Mouse (Mus musculus): ENCODE measurements at regions not wholly inside any gene's neighbourhood (a gene's known extent, or its start where the extent isn't known, plus 50 kb on each side); places are given as distances from the start of the nearest gene placed in this dataset.

DNA sequence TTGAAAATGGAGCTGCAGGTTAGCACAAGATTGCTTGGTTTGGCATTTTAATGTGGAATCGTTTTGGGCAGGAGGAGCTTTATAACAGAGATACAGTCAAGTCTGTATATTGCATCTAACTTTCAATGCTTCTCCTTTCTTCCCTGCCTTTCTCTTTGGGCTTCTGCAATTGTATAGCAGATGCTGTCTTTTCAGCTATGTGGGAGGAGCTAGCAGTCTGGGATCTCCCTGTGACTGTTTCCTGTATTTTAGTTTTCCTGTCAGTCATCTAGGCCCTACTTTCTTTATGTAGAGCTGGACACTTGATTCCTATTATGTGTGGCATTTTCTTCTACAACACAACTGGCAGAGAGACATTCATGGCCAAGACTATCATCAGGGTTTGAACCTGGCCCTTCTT lies 313.5 kb downstream of the Bcl11a start:
- no peak for DNase-seq

- DNase-seq = no peak
Measured at GRCm38 (mm10) chr11:24395478-24395877, 317.6 kb downstream of the Bcl11a start.

- DNase-seq = no peak
Measured at GRCm38 (mm10) chr11:24396911-24397310, 319.1 kb downstream of the Bcl11a start.

- DNase-seq = no peak
Measured at GRCm38 (mm10) chr11:24397710-24398109, 319.9 kb downstream of the Bcl11a start.

DNA sequence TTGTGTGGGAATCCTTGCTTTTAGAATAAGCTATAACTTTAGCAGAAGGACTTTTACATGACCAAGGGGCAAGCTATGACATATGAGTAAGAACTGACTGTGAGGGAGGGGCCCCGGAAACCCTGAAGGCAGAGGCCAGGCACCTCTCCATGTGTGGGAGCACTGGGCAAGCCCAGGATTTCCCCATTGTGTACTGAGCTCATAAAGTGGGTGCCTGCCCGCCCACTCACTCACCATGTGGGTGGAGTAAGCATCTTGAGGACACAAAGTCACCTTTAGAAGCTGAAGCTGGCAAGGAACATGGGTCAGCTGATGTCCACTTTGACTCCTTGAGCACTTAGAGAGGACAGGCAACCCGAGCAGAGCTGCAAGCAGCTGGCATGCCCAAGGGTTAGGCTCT lies 323.3 kb downstream of the Bcl11a start:
- DNase-seq = no peak

GRCm38 (mm10) chr11:24402127-24402526 lies 324.3 kb downstream of the Bcl11a start:
- DNase-seq = no peak

GRCm38 (mm10) chr11:24414804-24415203 lies 336.9 kb downstream of the Bcl11a start:
- no peak for DNase-seq

DNA sequence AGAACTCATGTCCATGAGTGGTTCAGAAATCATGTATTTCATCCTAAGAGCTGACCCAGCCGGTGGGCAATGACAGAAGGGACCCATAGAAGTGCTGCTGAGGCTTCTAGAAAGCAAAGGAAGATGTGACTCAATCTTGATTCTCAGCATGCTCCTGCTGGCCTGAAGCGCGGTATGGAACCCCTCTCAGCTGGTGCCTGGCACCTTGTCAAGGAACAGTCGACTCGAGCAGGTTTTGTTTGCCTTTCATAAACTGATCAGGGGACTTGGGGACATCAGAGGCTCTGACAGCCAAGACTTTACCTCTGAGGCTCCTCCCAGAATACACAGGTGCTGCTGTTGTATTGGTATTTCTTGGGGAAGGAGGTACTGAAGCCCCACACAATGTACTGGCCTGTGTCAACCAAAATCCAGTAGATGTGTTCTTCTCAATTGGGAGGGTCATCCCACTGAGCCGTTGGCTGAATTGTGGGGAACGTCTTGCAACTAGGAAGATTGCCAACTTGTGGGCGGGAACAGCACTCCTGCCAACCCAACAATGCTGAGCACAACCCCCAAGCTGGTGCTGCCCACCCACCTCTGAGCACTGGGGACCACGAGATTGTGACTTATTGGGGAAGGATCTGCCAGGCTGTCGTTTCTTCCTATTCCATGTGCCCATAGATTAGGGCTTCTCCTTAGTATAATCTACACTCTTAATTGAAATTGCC lies 344.4 kb downstream of the Bcl11a start:
- no peak for DNase-seq

DNA sequence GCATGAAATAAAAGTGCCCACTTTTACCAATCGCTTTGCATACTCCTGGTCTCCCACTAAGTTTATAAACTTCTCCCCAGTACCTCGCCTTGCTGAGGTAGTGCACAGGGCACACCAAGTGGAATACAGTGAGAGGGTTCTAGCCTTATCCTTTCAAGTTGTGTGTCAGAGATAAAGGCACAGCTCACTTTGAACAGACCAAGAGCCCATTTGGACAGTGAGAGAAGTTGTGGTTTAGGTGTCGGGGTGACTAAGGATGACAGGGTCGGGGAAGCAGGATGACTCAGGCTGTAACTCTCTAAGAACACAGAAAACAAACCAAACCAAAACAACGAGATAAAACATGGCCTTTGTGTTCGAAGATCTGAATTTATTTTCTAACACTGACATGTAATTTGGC lies 345.4 kb downstream of the Bcl11a start:
- DNase-seq = no peak

GRCm38 (mm10) chr11:24426995-24427883 lies 349.4 kb downstream of the Bcl11a start:
- DNase-seq = no peak

GRCm38 (mm10) chr11:24448608-24449007 lies 370.8 kb downstream of the Bcl11a start:
- no peak for DNase-seq

DNA sequence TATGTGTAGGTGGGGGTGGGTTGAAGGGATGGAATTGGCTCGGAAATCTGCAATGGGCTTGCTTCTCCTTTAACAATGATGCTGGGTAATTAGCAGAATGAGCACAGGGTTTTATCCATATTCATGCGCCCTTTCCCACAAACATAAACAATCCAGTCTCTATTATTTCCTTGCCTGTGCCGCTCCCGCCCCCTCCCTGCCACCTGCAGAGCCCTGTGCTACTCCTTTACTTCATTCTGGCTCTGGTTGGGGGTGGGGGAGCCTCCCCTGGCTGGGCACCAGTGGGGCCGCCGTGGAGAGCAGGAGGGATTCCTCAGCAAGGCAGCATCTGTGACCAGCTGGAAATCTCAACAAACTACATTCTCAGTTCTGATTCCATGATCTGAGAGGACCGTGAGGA lies 374.4 kb downstream of the Bcl11a start:
- no peak for DNase-seq

DNA sequence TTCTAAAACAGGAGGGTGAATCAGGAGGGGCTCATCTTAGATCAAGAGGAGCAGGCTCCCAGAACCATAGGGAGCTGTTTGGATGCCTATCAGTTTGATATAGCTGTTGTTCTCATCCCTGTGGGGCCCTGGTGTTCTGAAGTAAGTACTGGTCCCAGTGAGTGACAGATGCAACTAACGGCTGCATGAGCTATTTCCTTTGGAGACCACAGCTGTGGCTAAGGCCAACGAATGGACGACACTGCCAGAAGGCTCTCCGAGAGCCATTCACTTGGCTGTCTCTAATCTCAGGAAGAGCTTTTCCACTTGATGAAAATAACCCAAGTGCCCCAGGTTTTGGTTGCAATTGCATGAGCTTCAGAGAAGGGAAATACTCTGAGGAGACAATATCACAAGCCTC lies 386.8 kb downstream of the Bcl11a start:
- DNase-seq = no peak

GRCm38 (mm10) chr11:24467458-24467857 lies 389.6 kb downstream of the Bcl11a start:
- no peak for DNase-seq

DNA sequence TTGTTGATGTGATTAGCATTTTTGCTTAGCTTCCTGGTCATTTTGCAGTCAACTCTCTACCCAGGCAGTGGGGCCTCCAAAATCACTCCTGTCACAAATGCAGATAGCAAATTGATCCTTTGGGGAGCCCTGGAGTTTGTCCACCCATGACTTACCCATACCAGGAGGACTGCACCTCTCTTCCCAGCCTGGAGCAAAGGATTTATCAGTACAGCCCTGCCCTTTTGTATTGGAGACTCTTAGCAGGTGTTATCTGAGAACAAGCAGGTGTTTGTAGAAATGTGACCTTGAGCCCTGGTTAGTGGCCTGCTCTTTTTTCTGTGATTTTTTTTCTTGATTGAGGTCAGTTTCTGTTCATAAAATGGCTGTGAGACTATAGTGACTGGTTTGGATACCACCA lies 392.6 kb downstream of the Bcl11a start:
- no peak for DNase-seq

DNA sequence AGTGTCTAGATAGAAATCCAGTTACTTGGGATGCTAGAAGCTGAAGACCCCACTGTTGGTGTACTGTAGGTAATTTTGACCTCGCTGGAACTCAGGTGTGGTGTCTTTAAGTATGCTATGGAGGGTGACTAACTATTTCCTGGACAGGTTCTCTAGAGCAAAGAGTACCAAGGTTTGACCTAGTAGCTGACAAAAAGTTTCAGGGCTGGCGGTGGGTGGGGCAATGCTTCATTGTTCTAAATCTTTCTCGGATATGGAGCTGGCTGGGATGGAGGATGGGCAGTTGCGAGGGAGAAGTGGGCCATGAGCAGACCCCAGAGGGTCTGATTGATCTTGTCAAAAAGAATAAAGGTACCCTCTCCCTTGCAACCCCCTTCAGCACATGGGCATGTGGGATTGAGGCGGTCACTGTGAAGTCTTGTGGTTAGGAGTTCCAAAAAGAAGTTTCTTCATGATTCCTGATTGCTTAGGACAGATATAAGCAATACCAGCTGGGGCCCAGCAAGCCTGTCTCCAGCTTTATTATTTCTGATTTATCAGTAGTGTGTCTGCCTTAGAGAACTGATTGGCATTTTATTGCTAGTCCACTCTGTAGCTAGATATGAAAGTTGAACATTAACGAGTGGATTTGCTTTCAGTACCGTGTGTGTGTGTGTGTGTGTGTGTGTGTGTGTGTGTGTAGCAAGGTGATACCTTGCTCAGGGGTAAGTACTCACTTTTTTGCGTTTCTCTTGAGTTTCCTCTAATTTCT lies 394.9 kb downstream of the Bcl11a start:
- no peak for DNase-seq

DNA sequence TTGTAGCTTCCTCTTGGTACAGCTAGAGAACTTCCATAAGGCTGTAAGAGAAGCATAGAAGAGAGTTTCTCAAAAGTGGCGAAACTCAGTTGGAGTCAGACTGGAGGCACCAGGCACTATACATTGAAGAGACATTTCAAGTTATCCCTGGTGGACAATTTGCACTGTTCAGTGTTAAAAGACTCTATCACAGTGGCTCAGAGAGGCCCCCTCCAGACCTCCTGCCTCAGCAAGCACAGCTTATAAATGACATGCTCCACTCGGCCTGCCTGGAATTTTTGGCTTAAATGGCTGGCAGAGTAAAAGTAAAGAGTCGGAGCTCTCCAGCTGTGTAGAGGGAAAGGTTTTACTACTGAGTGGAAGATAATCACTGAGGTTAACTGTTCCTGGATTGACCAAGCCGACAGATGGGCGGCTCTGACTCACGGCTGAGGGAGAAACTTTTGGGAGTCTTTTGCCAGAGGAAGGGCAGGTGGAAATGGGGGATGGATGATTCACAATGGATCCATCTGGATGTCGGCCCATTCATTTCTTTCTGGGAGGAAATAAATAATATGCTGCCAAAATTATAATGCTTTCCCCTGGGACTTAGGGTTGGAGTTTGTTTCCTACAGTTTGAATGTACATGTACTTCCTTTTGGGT lies 395.6 kb downstream of the Bcl11a start:
- no peak for DNase-seq

- no peak for DNase-seq
Measured at GRCm38 (mm10) chr11:24502722-24503424, 425.0 kb downstream of the Bcl11a start.

GRCm38 (mm10) chr11:24515568-24515967 lies 437.7 kb downstream of the Bcl11a start:
- DNase-seq = no peak

DNA sequence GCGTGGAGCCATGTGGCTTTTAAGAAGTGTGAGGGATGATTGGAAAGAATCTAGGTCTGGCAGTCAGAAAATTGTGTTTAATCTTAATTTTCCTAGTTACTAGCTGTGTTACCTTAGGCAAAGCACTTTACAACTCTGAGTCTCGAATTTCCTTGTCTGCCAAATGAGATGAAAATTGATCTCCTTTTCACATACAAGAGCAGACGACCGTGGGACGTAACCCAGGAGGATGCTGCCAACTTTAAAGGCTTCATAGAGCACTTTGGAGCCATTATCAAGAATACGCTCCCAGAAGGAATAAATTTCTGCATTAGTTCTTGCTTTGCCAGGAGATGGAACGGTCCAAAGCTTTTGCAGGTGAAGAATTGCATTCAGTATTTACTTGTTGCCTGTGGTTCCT lies 457.6 kb downstream of the Bcl11a start:
- no peak for DNase-seq

DNA sequence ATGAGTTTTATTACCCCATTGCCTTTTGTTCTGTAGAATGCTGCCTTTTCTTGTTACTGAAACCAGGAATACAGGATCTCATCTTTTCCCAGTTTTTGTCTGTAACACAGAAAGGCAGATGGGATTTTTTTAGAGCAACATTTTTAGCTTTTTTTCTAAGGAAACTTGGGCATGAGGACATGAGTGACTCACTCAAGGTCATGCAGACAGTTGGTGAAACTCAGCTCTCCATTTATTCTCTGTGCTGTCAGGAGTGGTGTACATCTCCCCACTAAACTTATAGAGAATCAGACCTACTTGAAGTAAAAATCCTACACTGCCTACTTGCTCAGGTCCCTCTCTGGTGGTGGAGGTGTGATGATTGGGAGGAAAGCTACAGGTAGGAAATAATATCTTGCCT lies 459.9 kb downstream of the Bcl11a start:
- no peak for DNase-seq

- DNase-seq = no peak
Measured at GRCm38 (mm10) chr11:24569655-24570054, 491.8 kb downstream of the Bcl11a start.
